Mouse (Mus musculus) thymus, adult 2 months (tissue): ENCODE data around the gene Wwtr1. TPM values are rescaled to one million over a fixed set of nuclear protein-coding genes. Genes with fewer than 3 reads are reported as not detected.

Experiments used
- DNase-seq: peaks from one replicate; pipeline ENCODE4 v3.0.0; 2021
- H3K27ac ChIP-seq: fragments of 200-500 bp; 2 replicates; pipeline ENCODE4 v1.5.1; 2012; ENCODE audit warnings: low read length, control low read depth; ENCODE audit not compliant: control insufficient read depth, insufficient read depth
- H3K27me3 ChIP-seq: fragments of 200-500 bp; 2 replicates; pipeline ENCODE4 v1.6.1; 2012; ENCODE audit warnings: mild to moderate bottlenecking, low read length, moderate library complexity, mixed read lengths; ENCODE audit not compliant: control insufficient read depth, insufficient read depth
- H3K36me3 ChIP-seq: fragments of 200-500 bp; 2 replicates; pipeline ENCODE4 v1.6.1; 2012; ENCODE audit warnings: mild to moderate bottlenecking, low read length, moderate library complexity; ENCODE audit not compliant: control insufficient read depth, insufficient read depth
- H3K4me1 ChIP-seq: fragments of 200-500 bp; replicated peaks from 2 replicates; pipeline ENCODE4 v1.6.1; 2012; ENCODE audit warnings: low read length; ENCODE audit not compliant: control insufficient read depth, insufficient read depth
- H3K4me3 ChIP-seq: fragments of 200-500 bp; 2 replicates; pipeline ENCODE4 v1.5.1; 2012; ENCODE audit warnings: mild to moderate bottlenecking, low read length, control low read depth, moderate library complexity; ENCODE audit not compliant: control insufficient read depth, insufficient read depth
- CTCF ChIP-seq: fragments of 200-500 bp; IDR thresholded peaks from 2 replicates; pipeline ENCODE4 v1.5.1; 2012; ENCODE audit warnings: mild to moderate bottlenecking, control low read depth, low read length, moderate library complexity, borderline replicate concordance; ENCODE audit not compliant: control insufficient read depth, poor library complexity, insufficient read depth; ENCODE audit errors: extremely low read depth
- POLR2A ChIP-seq: fragments of 200-500 bp; IDR thresholded peaks from 2 replicates; pipeline ENCODE4 v1.6.1; 2012; ENCODE audit warnings: mild to moderate bottlenecking, low read length, control low read depth, moderate library complexity; ENCODE audit not compliant: control insufficient read depth, poor library complexity, insufficient read depth; ENCODE audit errors: extremely low read depth
- WGBS: fragments of 180-500 bp; shearing (Covaris S2); methylation state at CpG from one replicate; pipeline ENCODE4 v1.1.7; 2018; 5-methylcytosine and 5-hydroxymethylcytosine counted together
- polyA plus RNA-seq: library from polyadenylated mRNA; depleted of rRNA; stranded (reverse); fragments of >200 nt; gene quantifications from 2 replicates; pipeline ENCODE4 v1.2.3, GENCODE M21; 2012

Gene Wwtr1
- polyA plus RNA-seq, 1 experiment = 6.1 TPM

DNA sequence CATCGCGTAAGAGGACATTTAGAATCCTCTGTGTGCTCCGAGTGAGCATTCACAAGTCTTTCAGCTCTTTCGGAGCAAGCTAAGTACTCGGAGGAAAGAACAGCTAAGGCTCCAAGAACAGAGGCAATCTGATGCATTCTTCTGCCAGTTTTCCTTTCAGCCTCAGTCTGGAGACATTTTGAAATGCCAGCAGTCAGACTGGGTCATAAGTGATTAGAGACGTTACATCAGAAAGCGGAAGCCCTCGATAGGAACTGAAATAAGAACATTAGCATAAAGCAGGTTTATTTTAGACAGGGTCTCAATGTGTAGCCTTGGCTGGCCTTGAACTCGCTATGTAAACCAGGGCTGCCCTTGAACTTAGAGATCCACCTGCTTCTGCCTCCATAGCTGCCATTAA lies 41.8 kb downstream of the Wwtr1 start:
- WGBS = 90% methylated on average over 9 of the region's 9 CpGs
- Histone ChIP-seq H3K27ac (no peak overlapping the region), H3K36me3 (no peaks in the 10 kb centered on the region), H3K4me3 (no peak overlapping the region), H3K27me3 (no peaks in the 10 kb centered on the region), H3K4me1 (no peaks in the 10 kb centered on the region)
- TF ChIP-seq CTCF (no peak), POLR2A (no peak)
- no peak for DNase-seq

DNA sequence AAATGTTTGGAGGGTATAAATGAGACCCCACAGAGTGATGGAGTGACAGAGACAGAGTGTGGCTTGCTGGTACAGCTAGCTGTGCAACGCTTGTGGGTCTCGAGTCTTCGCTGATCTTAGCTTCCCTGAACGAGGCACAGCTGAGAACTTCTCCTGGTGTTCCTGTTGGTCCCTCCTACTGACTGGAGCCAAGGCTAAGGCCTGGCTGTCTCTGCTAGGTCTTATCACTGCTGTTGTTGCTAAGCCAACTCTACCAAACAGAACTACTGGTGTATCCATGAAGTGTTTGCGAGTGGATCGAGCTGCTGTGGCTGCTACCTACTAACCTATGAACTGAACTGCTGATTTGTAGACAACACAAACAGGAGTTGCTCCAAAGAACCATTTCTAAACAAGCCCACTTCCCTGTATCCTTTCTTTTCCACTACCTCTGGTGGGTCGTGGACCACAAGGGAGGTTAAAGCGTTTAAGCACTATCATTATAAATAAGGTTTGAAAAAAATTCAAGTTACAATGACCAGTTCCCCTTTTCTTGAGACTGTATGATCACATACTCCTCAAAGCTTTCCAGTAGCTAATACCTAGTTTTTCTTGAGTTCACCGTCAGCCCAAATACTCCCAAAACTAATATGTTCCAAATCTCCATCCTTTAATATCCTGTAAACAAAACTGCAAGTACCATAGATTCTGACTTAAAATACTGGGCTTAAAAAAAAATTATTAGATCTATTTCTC lies 42.6 kb downstream of the Wwtr1 start:
- Histone ChIP-seq H3K36me3 (no peaks in the 10 kb centered on the region), H3K4me1 (no peaks in the 10 kb centered on the region), H3K4me3 (no peak overlapping the region), H3K27me3 (no peaks in the 10 kb centered on the region), H3K27ac (no peak overlapping the region)
- no peak for DNase-seq
- WGBS = 75% methylated on average over 9 of the region's 9 CpGs
- TF ChIP-seq POLR2A (no peak), CTCF (no peak)

DNA sequence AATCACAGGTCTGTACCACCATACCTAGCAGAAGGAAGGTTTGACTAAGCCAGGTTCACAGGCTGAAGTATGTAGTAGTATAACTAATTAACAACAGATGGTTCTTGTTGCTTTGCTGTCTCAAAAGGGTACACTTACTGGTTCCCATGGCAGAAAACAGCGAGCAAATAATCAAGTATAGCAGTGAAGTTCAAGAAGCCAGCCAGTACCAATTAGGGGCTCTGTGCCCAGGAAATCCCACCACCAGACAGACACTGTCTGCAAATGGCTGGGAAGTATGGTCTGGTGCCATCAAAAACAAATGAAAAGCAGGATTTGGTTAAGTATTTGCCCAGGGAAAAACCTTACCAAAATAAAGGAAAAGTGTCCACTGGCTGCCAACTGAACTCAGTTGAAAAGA lies 44.9 kb downstream of the Wwtr1 start:
- Histone ChIP-seq H3K27ac (no peak overlapping the region), H3K27me3 (no peaks in the 10 kb centered on the region), H3K36me3 (no peaks in the 10 kb centered on the region), H3K4me1 (no peaks in the 10 kb centered on the region), H3K4me3 (no peak overlapping the region)
- WGBS = 79% methylated on average over 1 of the region's 1 CpGs
- no peak for DNase-seq
- TF ChIP-seq POLR2A = no peak
- no peak for TF ChIP-seq CTCF

DNA sequence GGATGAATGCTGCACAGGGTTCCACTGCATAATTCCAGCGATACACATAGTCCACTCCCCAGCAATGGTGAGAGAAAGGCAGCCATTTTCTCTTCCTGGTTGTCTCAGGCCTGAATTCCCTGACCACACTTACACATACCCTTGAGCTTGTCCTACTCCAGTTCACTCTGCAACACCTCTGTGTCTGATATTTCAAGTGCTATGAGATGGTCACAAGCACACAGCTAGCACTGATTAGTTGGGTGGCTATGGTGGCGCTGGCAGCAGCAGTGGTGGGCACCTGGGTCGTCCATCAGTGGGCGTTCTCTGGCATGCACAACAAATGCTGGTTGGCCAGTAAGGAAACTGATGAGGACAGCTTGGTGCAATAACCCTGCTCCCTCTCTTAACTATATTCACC lies 45.5 kb downstream of the Wwtr1 start:
- WGBS = 95% methylated on average over 4 of the region's 4 CpGs
- no peak overlapping the region for H3K4me3 ChIP-seq
- no peaks in the 10 kb centered on the region for H3K27me3 ChIP-seq
- H3K4me1 ChIP-seq = no peaks in the 10 kb centered on the region
- H3K36me3 ChIP-seq = no peaks in the 10 kb centered on the region
- TF ChIP-seq CTCF (no peak), POLR2A (no peak)
- no peak overlapping the region for H3K27ac ChIP-seq
- DNase-seq = no peak

DNA sequence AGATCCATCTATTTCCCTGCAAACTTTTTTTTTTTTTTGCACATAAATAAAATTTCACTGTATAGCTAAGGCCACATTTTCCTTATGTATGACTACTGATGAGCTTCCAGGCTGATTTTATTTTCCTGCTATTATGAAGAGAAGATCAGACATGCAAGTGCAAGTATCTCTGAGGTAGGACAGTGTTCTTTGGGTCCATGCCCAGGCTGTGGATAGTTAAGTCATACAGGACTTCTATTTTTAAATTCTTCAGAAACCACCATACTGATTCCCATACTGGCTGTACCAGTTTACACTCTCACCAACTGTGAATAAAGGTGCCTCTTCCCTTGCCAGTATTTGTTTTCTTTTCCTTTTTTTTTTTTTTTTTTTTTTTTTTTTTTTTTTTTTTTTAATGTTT lies 48.6 kb downstream of the Wwtr1 start:
- H3K36me3 ChIP-seq = no peaks in the 10 kb centered on the region
- H3K4me1 ChIP-seq = no peaks in the 10 kb centered on the region
- no peak overlapping the region for H3K4me3 ChIP-seq
- TF ChIP-seq POLR2A = no peak
- TF ChIP-seq CTCF = no peak
- H3K27me3 ChIP-seq = no peaks in the 10 kb centered on the region
- no peak overlapping the region for H3K27ac ChIP-seq
- no peak for DNase-seq

DNA sequence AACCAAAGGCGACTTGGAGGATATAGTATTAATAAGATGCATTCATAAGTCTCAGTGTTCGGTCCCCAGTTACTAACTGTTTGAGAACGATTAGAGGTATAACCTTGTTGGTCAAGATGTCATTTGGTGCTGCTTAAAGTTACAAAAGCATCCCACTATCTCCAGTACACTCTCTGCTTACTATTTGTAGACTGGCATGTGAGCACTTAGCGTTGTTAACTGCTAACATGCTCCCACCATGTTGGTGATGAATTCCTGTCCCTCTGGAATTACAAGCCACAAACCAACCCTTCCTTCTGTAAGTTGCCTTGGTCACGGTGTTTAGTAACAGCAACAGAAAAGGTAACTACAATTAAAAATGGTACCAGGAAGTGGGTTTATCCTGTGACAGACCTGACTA lies 52.6 kb downstream of the Wwtr1 start:
- no peaks in the 10 kb centered on the region for H3K27me3 ChIP-seq
- no peaks in the 10 kb centered on the region for H3K36me3 ChIP-seq
- no peak overlapping the region for H3K27ac ChIP-seq
- no peak for TF ChIP-seq CTCF
- TF ChIP-seq POLR2A = no peak
- H3K4me3 ChIP-seq = no peak overlapping the region
- no peaks in the 10 kb centered on the region for H3K4me1 ChIP-seq
- DNase-seq = no peak
- 96% methylated on average over 5 of the region's 5 CpGs for WGBS

DNA sequence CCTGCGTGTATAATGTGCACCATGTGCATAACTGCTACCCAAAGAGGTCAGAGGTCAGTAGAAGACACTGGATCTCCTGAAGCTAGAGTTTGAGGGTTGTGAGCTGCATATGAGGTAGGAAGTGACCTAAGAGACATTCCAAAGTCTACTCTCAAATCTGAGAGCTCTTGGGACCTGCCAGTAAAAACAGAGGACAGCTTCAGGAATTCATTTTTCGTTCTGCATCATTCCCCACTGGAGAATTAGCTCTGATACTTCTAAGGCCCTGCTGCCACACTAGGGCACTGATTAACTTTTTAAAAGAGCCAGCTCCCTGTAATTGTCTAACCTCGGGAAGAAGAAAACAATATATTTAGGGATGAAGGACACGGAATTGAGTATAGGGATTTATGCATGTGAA lies 53.8 kb downstream of the Wwtr1 start:
- no peaks in the 10 kb centered on the region for H3K36me3 ChIP-seq
- TF ChIP-seq CTCF (no peak), POLR2A (no peak)
- no peak overlapping the region for H3K4me3 ChIP-seq
- no peak overlapping the region for H3K27ac ChIP-seq
- no peaks in the 10 kb centered on the region for H3K27me3 ChIP-seq
- WGBS = 96% methylated on average over 4 of the region's 4 CpGs
- no peaks in the 10 kb centered on the region for H3K4me1 ChIP-seq
- no peak for DNase-seq
